Mouse (Mus musculus): ENCODE measurements around the gene St5. TPM values are rescaled to one million over a fixed set of nuclear protein-coding genes. Genes with fewer than 3 reads are reported as not detected.

Gene St5
- polyA plus RNA-seq, 1 experiment: 47.6 TPM

GRCm38 (mm10) chr7:109523741-109524441 is 179.5 kb downstream of the St5 start:
- Histone ChIP-seq H3K36me3 (ENCODE audit: control insufficient read depth, insufficient read depth, low read length) (peaks cover 3% of the 10 kb centered on the region; the same call in 1 of the 2 replicates), H3K27me3 (replicated peaks; ENCODE audit: control insufficient read depth, insufficient read depth, low read length) (no peaks in the 10 kb centered on the region), H3K4me3 (ENCODE audit: insufficient read depth, low read depth, low read length) (no peak overlapping the region), H3K4me1 (ENCODE audit: control insufficient read depth, insufficient read depth, low read length) (peaks cover 18% of the 10 kb centered on the region; the same call in 1 of the 2 replicates), H3K27ac (ENCODE audit: insufficient read depth, low read depth, low read length) (no peak overlapping the region)
- no peak for DNase-seq
- TF ChIP-seq POLR2A (IDR thresholded peaks at IDR 0.05; ENCODE audit: low read depth, low read length): no peak
- no peak for TF ChIP-seq CTCF (conservative IDR thresholded peaks at IDR 0.05; ENCODE audit: insufficient read depth, insufficient read length, low read depth, low read length)
- WGBS: 76% methylated on average over 6 of the region's 6 CpGs

- peaks cover 18% of the 10 kb centered on the region; the same call in 1 of the 2 replicates for H3K4me1 ChIP-seq (ENCODE audit: control insufficient read depth, insufficient read depth, low read length)
- 68% methylated on average over 2 of the region's 2 CpGs for WGBS
- H3K36me3 ChIP-seq (ENCODE audit: control insufficient read depth, insufficient read depth, low read length): peaks cover 3% of the 10 kb centered on the region; the same call in 1 of the 2 replicates
- H3K27ac ChIP-seq (ENCODE audit: insufficient read depth, low read depth, low read length): no peak overlapping the region
- DNase-seq: no peak
- TF ChIP-seq POLR2A (IDR thresholded peaks at IDR 0.05; ENCODE audit: low read depth, low read length) (no peak), CTCF (conservative IDR thresholded peaks at IDR 0.05; ENCODE audit: insufficient read depth, insufficient read length, low read depth, low read length) (no peak)
- no peak overlapping the region for H3K4me3 ChIP-seq (ENCODE audit: insufficient read depth, low read depth, low read length)
- H3K27me3 ChIP-seq (replicated peaks; ENCODE audit: control insufficient read depth, insufficient read depth, low read length): no peaks in the 10 kb centered on the region
Observed at GRCm38 (mm10) chr7:109523304-109523703, 180.1 kb downstream of the St5 start.

GRCm38 (mm10) chr7:109522084-109522483 is 181.3 kb downstream of the St5 start:
- peaks cover 22% of the 10 kb centered on the region; the same call in 1 of the 2 replicates for H3K4me1 ChIP-seq (ENCODE audit: control insufficient read depth, insufficient read depth, low read length)
- H3K36me3 ChIP-seq (ENCODE audit: control insufficient read depth, insufficient read depth, low read length): peaks cover 3% of the 10 kb centered on the region; the same call in 1 of the 2 replicates
- H3K27me3 ChIP-seq (replicated peaks; ENCODE audit: control insufficient read depth, insufficient read depth, low read length): no peaks in the 10 kb centered on the region
- 80% methylated on average over 5 of the region's 5 CpGs for WGBS
- DNase-seq: no peak
- no peak overlapping the region for H3K4me3 ChIP-seq (ENCODE audit: insufficient read depth, low read depth, low read length)
- H3K27ac ChIP-seq (ENCODE audit: insufficient read depth, low read depth, low read length): no peak overlapping the region
- TF ChIP-seq POLR2A (IDR thresholded peaks at IDR 0.05; ENCODE audit: low read depth, low read length) (no peak), CTCF (conservative IDR thresholded peaks at IDR 0.05; ENCODE audit: insufficient read depth, insufficient read length, low read depth, low read length) (no peak)

- Histone ChIP-seq H3K27me3 (replicated peaks; ENCODE audit: control insufficient read depth, insufficient read depth, low read length) (no peaks in the 10 kb centered on the region), H3K4me1 (ENCODE audit: control insufficient read depth, insufficient read depth, low read length) (peaks cover 9% of the 10 kb centered on the region; the same call in 1 of the 2 replicates), H3K36me3 (ENCODE audit: control insufficient read depth, insufficient read depth, low read length) (peaks cover 3% of the 10 kb centered on the region; the same call in 1 of the 2 replicates), H3K27ac (ENCODE audit: insufficient read depth, low read depth, low read length) (no peak overlapping the region; the same call in 1 of the 2 replicates), H3K4me3 (ENCODE audit: insufficient read depth, low read depth, low read length) (peak overlapping the region; percentile 88)
- no peak for DNase-seq
- 6% methylated on average over 10 of the region's 10 CpGs for WGBS
- TF ChIP-seq CTCF (conservative IDR thresholded peaks at IDR 0.05; ENCODE audit: insufficient read depth, insufficient read length, low read depth, low read length) (no peak), POLR2A (IDR thresholded peaks at IDR 0.05; ENCODE audit: low read depth, low read length) (no peak)
Observed at GRCm38 (mm10) chr7:109519936-109520335, 183.5 kb downstream of the St5 start.

GRCm38 (mm10) chr7:109518838-109519696 is 184.3 kb downstream of the St5 start, which contains the start of gene Rpl27a:
Gene Rpl27a, plus strand, starts transcription at chr7:109519147.
- peak within 1 kb of the TSS; percentile 87 for H3K27ac ChIP-seq (ENCODE audit: insufficient read depth, low read depth, low read length)
- TF ChIP-seq POLR2A (IDR thresholded peaks at IDR 0.05; ENCODE audit: low read depth, low read length): peak; percentile 73
- TF ChIP-seq CTCF (conservative IDR thresholded peaks at IDR 0.05; ENCODE audit: insufficient read depth, insufficient read length, low read depth, low read length): 0 out of 2 replicates have a peak, but pooled peaks have one; percentile 3
- no peaks in the 10 kb centered on the region for H3K27me3 ChIP-seq (replicated peaks; ENCODE audit: control insufficient read depth, insufficient read depth, low read length)
- peaks cover 9% of the 10 kb centered on the region; the same call in 1 of the 2 replicates for H3K4me1 ChIP-seq (ENCODE audit: control insufficient read depth, insufficient read depth, low read length)
- peak; percentile 99 for DNase-seq
- WGBS: under 1% methylated on average over 72 of the region's 72 CpGs
- peaks cover 3% of the 10 kb centered on the region; the same call in 1 of the 2 replicates for H3K36me3 ChIP-seq (ENCODE audit: control insufficient read depth, insufficient read depth, low read length)
- peak within 1 kb of the TSS; percentile 88 for H3K4me3 ChIP-seq (ENCODE audit: insufficient read depth, low read depth, low read length)

GRCm38 (mm10) chr7:109518036-109518681 is 185.2 kb downstream of the St5 start:
- WGBS: 14% methylated on average over 10 of the region's 10 CpGs
- DNase-seq: no peak
- H3K36me3 ChIP-seq (ENCODE audit: control insufficient read depth, insufficient read depth, low read length): peaks cover 3% of the 10 kb centered on the region; the same call in 1 of the 2 replicates
- H3K27me3 ChIP-seq (replicated peaks; ENCODE audit: control insufficient read depth, insufficient read depth, low read length): no peaks in the 10 kb centered on the region
- peaks cover 9% of the 10 kb centered on the region; the same call in 1 of the 2 replicates for H3K4me1 ChIP-seq (ENCODE audit: control insufficient read depth, insufficient read depth, low read length)
- no peak for TF ChIP-seq POLR2A (IDR thresholded peaks at IDR 0.05; ENCODE audit: low read depth, low read length)
- TF ChIP-seq CTCF (conservative IDR thresholded peaks at IDR 0.05; ENCODE audit: insufficient read depth, insufficient read length, low read depth, low read length): no peak
- H3K27ac ChIP-seq (ENCODE audit: insufficient read depth, low read depth, low read length): peak overlapping the region; percentile 83
- peak overlapping the region; percentile 63 for H3K4me3 ChIP-seq (ENCODE audit: insufficient read depth, low read depth, low read length)

Measured in kidney, adult 2 months (tissue).